In the genomic region with DNA sequence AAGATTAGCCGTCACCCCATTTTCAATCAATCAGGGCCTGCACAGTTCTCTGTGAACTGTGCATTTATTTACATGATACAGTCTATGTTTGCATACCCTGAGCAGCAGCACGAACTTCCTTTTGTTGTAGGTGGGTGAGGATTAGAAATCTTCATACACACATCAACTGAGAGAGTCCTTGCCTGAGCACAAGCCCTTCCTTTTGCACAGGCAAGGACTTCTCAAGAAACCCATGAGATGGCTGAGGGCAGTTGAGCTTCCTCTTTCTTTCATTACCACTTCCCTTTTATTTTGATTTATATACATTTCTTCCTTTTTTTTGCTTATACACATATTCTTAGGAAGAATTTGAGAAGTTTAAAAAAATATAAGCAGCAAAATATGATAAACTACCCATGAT, we compare ENCODE assay signal across 14 mouse cellular contexts. TPM values are rescaled to one million over a fixed set of nuclear protein-coding genes. Genes with fewer than 3 reads are reported as not detected.
DNase-seq lines count a peak whose midpoint lies in the region; ATAC-seq and TF ChIP-seq lines count a peak whose summit lies in the region.
"Had no signal": no experiment of that assay in that cellular context is flagged by ENCODE, and none has a peak within 500 bp of the region (broad histone marks: within the 10 kb centered on the region; RNA-seq: fewer than 3 reads in every experiment).

No protein-coding gene starts in this region.

- DNase-seq in layer of hippocampus, adult 2 months (ENCODE audit: low spot score in 2 of 2) = no peak
- no peak for DNase-seq in layer of hippocampus, adult 9-11 months
- DNase-seq in A20 (ENCODE audit: low read depth, low spot score) (peak; percentile 79), CH12.LX (ENCODE audit: extremely low read depth) (peak; percentile 48)
- no peak for DNase-seq in left cerebral cortex, postnatal 25 days (ENCODE audit: low spot score in 2 of 2)
- no peak for DNase-seq in right cerebral cortex, postnatal 25 days
- DNase-seq: cerebellum, adult 9-10 months; heart, postnatal 4 days; kidney, postnatal 10 days; lung, postnatal 14 days; right cerebral cortex, postnatal 14 days had no signal

- H3K79me2 ChIP-seq in CH12.LX (replicated peaks; ENCODE audit: control insufficient read depth, extremely low read depth, insufficient read depth, poor library complexity, severe bottlenecking) = no peaks in the 10 kb centered on the region

- no peaks in the 10 kb centered on the region for H3K36me3 ChIP-seq in CH12.LX (replicated peaks in 1 of 2; ENCODE audit: control insufficient read depth in 1 of 2, insufficient read depth in 1 of 2, low read length in 1 of 2)

- no peak overlapping the region for H3K9ac ChIP-seq in CH12.LX (ENCODE audit: insufficient read depth, low read depth)
- H3K9ac ChIP-seq: limb, embryonic 13.5 days had no signal

- no peaks in the 10 kb centered on the region for H3K27me3 ChIP-seq in CH12.LX (replicated peaks)
- H3K27me3 ChIP-seq: limb, embryonic 13.5 days had no signal

- no peak overlapping the region for H3K4me3 ChIP-seq in layer of hippocampus, adult 2 months
- no peak overlapping the region for H3K4me3 ChIP-seq in CH12.LX (replicated peaks in 1 of 3; ENCODE audit: low read depth in 2 of 3, low read length in 2 of 3, poor library complexity in 1 of 3)
- H3K4me3 ChIP-seq: heart, embryonic 10.5 days; limb, embryonic 13.5 days had no signal

- TF ChIP-seq POLR2A in CH12.LX (IDR thresholded peaks at IDR 0.05; ENCODE audit: low read depth, low read length) = no peak

- dilution Hi-C loops in CH12.LX (cut with MboI; ENCODE audit: extremely low pct_ligation_motif_present, extremely low pct_unique_long_range_greater_than_20kb, low sequenced_read_pairs) = no loop called here

- peaks cover 6 to 64% of the 10 kb centered on the region in 2 experiments for H3K4me1 ChIP-seq in CH12.LX (ENCODE audit: control insufficient read depth in 1 of 2, insufficient read depth in 2 of 2)

- TF ChIP-seq EP300 in CH12.LX (IDR thresholded peaks at IDR 0.05; ENCODE audit: low read length) = peak; percentile 60

- no peak overlapping the region for H3K4me2 ChIP-seq in CH12.LX (ENCODE audit: insufficient read depth, low read depth, poor library complexity, severe bottlenecking)
- H3K4me2 ChIP-seq: limb, embryonic 13.5 days had no signal

- TF ChIP-seq RAD21 in CH12.LX (IDR thresholded peaks at IDR 0.05; ENCODE audit: low read depth, low read length) = no peak

- in situ Hi-C loops in CH12.LX (cut with MboI; ENCODE audit: low pct_ligation_motif_present, low pct_unique_long_range_greater_than_20kb, low sequenced_read_pairs) = no loop called here

- H3K27ac ChIP-seq in layer of hippocampus, adult 2 months = 0 out of 2 replicates have a peak overlapping the region, but pooled peaks have one; percentile 3
- H3K27ac ChIP-seq in CH12.LX (ENCODE audit: insufficient read depth, low read depth) = no peak overlapping the region
- H3K27ac ChIP-seq: heart, embryonic 10.5 days; limb, embryonic 13.5 days had no signal

- no peak for TF ChIP-seq CTCF in layer of hippocampus, adult 2 months (conservative IDR thresholded peaks at IDR 0.05)
- TF ChIP-seq CTCF in CH12.LX (conservative IDR thresholded peaks at IDR 0.05 in 1 of 2, IDR thresholded peaks at IDR 0.05 in 1 of 2; ENCODE audit: low read depth in 2 of 2, low read length in 2 of 2) = no peak

- intact Hi-C loops in left cerebral cortex, postnatal 25 days (cut with DNase I) = no loop called here

- peaks cover 3% of the 10 kb centered on the region for H3K9me3 ChIP-seq in CH12.LX (replicated peaks; ENCODE audit: low read length)
- H3K9me3 ChIP-seq: heart, embryonic 10.5 days had no signal

- peak; percentile 76 to 86 for ATAC-seq in hematopoietic stem cell, adult 5-6 weeks (replicated peaks in 1 of 2; ENCODE audit: insufficient read depth in 1 of 2, low FRiP score in 2 of 2, low TSS enrichment in 1 of 2, low read depth in 1 of 2, poor library complexity in 2 of 2, severe bottlenecking in 2 of 2)

TF ChIP-seq in CH12.LX, 34 proteins besides CTCF, POLR2A, EP300 and RAD21:
- TF ChIP-seq USF2 (conservative IDR thresholded peaks at IDR 0.05; ENCODE audit: low read depth, low read length) (no peak), NRF1 (IDR thresholded peaks at IDR 0.05; ENCODE audit: low read depth, low read length) (no peak), MAZ (IDR thresholded peaks at IDR 0.05; ENCODE audit: low read depth, low read length) (no peak), ZNF384 (IDR thresholded peaks at IDR 0.05; ENCODE audit: low read depth, low read length) (no peak), POLR2AphosphoS2 (IDR thresholded peaks at IDR 0.05; ENCODE audit: low read depth, low read length) (no peak), MEF2A (IDR thresholded peaks at IDR 0.05; ENCODE audit: borderline replicate concordance, low read depth, low read length) (no peak), ZMIZ1 (IDR thresholded peaks at IDR 0.05; ENCODE audit: low read depth, low read length) (no peak), RCOR1 (conservative IDR thresholded peaks at IDR 0.05; ENCODE audit: low read depth, low read length) (no peak), BHLHE40 (IDR thresholded peaks at IDR 0.05; ENCODE audit: low read depth, low read length) (no peak), MXI1 (IDR thresholded peaks at IDR 0.05; ENCODE audit: low read depth, low read length) (no peak), HCFC1 (IDR thresholded peaks at IDR 0.05; ENCODE audit: low read depth, low read length) (no peak), MAFK (IDR thresholded peaks at IDR 0.05; ENCODE audit: insufficient replicate concordance, low read length) (no peak), JUND (conservative IDR thresholded peaks at IDR 0.05; ENCODE audit: low read depth, low read length) (no peak), JUN (IDR thresholded peaks at IDR 0.05; ENCODE audit: insufficient read depth, low read depth, low read length) (no peak), CHD1 (IDR thresholded peaks at IDR 0.05; ENCODE audit: low read depth, low read length) (no peak), PAX5 (IDR thresholded peaks at IDR 0.05; ENCODE audit: low read length) (no peak), GABPA (IDR thresholded peaks at IDR 0.05; ENCODE audit: insufficient replicate concordance, low read depth, low read length) (no peak)

RNA-seq across cellular contexts. Expression of a gene that starts 27.9 kb away (rescaled TPM):
- total RNA-seq in layer of hippocampus, adult 2 months (2021) = 10 to 100 TPM; 15.2 to 16.5 TPM
- 3.9 and 6.3 TPM in 2 replicates for total RNA-seq in CH12.LX (2012; rRNA removed)
- total RNA-seq in CH12.LX (2014; rRNA removed) = 6.7 and 7.6 TPM in 2 replicates
- 5.5 and 6.6 TPM in 2 replicates for polyA plus RNA-seq in CH12.LX (2012; ENCODE audit: insufficient read length, low read depth)
- total RNA-seq in hematopoietic stem cell, adult 5-6 weeks (2017) = 31.4 and 35.4 TPM in 2 replicates
- total RNA-seq in left cerebral cortex, postnatal 25 days (2021) = 10 to 100 TPM; 11.4 to 12.1 TPM

Comparison
In these comparisons a context has a peak if more than half of its experiments do, and no peak if none do; other contexts are left out.
1. DNase-seq: peak in A20 (single experiment) and CH12.LX (single experiment); none in layer of hippocampus, adult 2 months (0 of 2), layer of hippocampus, adult 9-11 months (single experiment), left cerebral cortex, postnatal 25 days (0 of 2) and right cerebral cortex, postnatal 25 days (single experiment).